Mouse (Mus musculus) forebrain, embryonic 10.5 days (tissue): ENCODE measurements around the gene Xxylt1. TPM values are rescaled to one million over a fixed set of nuclear protein-coding genes. Genes with fewer than 3 reads are reported as not detected.

Source experiments
- DNase-seq: peaks from one replicate; pipeline ENCODE4 v3.0.0-alpha.2; 2017; ENCODE audit warnings: low spot score; ENCODE audit errors: extremely low spot score
- H3K27ac ChIP-seq: fragments of 300-500 bp; sonication (generic); 2 replicates; pipeline ENCODE4 v1.5.1; 2016; ENCODE audit warnings: mild to moderate bottlenecking
- H3K27me3 ChIP-seq: fragments of 300-500 bp; sonication (generic); 2 replicates; pipeline ENCODE4 v1.6.1; 2016; ENCODE audit warnings: mild to moderate bottlenecking; ENCODE audit not compliant: poor library complexity, severe bottlenecking
- H3K36me3 ChIP-seq: fragments of 300-500 bp; sonication (generic); replicated peaks from 2 replicates; pipeline ENCODE4 v1.6.1; 2016; ENCODE audit warnings: mild to moderate bottlenecking, moderate library complexity
- H3K4me1 ChIP-seq: fragments of 300-500 bp; sonication (generic); 2 replicates; pipeline ENCODE4 v1.6.1; 2016
- H3K4me3 ChIP-seq: fragments of 300-500 bp; sonication (generic); 2 replicates; pipeline ENCODE4 v1.5.1; 2016; ENCODE audit warnings: mild to moderate bottlenecking, moderate library complexity
- H3K9me3 ChIP-seq: fragments of 300-500 bp; sonication (generic); 2 replicates; pipeline ENCODE4 v1.6.1; 2016; ENCODE audit warnings: mild to moderate bottlenecking, moderate library complexity
- WGBS: fragments of 180-500 bp; shearing (Covaris S2); methylation state at CpG from one replicate; pipeline ENCODE4 v1.1.7; 2016; 5-methylcytosine and 5-hydroxymethylcytosine counted together
- polyA plus RNA-seq: library from polyadenylated mRNA; unstranded; fragments of >200 nt; fragmentation: Nextera tagmentation; extraction: Ambion mirVana; gene quantifications from 2 replicates; pipeline ENCODE4 v1.2.1, GENCODE M21; 2016

Xxylt1 gene
- polyA plus RNA-seq, 1 experiment from 2014 or later, result 13.9 TPM

GRCm38 (mm10) chr16:31035651-31036245, 45.5 kb downstream of the Xxylt1 start:
- Histone ChIP-seq H3K9me3 (no peaks in the 10 kb centered on the region), H3K27ac (no peak overlapping the region), H3K36me3 (peaks cover 2% of the 10 kb centered on the region; the same call in 1 of the 2 replicates), H3K4me1 (peaks cover 42% of the 10 kb centered on the region), H3K27me3 (no peaks in the 10 kb centered on the region), H3K4me3 (no peak overlapping the region)
- WGBS, result 95% methylated on average over 8 of the region's 8 CpGs
- no peak for DNase-seq

GRCm38 (mm10) chr16:31035235-31035634, 46.0 kb downstream of the Xxylt1 start:
- WGBS, result 68% methylated on average over 7 of the region's 7 CpGs
- Histone ChIP-seq H3K27me3 (no peaks in the 10 kb centered on the region), H3K27ac (peak overlapping the region; percentile 79), H3K4me1 (peaks cover 46% of the 10 kb centered on the region), H3K36me3 (peaks cover 2% of the 10 kb centered on the region; the same call in 1 of the 2 replicates), H3K4me3 (no peak overlapping the region), H3K9me3 (no peaks in the 10 kb centered on the region)
- DNase-seq, result no peak

GRCm38 (mm10) chr16:31034051-31034450, 47.2 kb downstream of the Xxylt1 start:
- H3K27me3 ChIP-seq, result no peaks in the 10 kb centered on the region
- H3K4me1 ChIP-seq, result peaks cover 55% of the 10 kb centered on the region
- H3K9me3 ChIP-seq, result no peaks in the 10 kb centered on the region
- no peak overlapping the region for H3K4me3 ChIP-seq
- 29% methylated on average over 3 of the region's 3 CpGs for WGBS
- DNase-seq, result no peak
- peaks cover 2% of the 10 kb centered on the region; the same call in 1 of the 2 replicates for H3K36me3 ChIP-seq
- peak overlapping the region; percentile 79 for H3K27ac ChIP-seq

GRCm38 (mm10) chr16:31029739-31030485, 51.3 kb downstream of the Xxylt1 start:
- no peaks in the 10 kb centered on the region for H3K9me3 ChIP-seq
- H3K4me1 ChIP-seq, result peaks cover 50% of the 10 kb centered on the region
- WGBS, result 67% methylated on average over 11 of the region's 11 CpGs
- no peak overlapping the region for H3K4me3 ChIP-seq
- H3K36me3 ChIP-seq, result peaks cover 2% of the 10 kb centered on the region; the same call in 1 of the 2 replicates
- DNase-seq, result no peak
- H3K27me3 ChIP-seq, result no peaks in the 10 kb centered on the region
- peak overlapping the region; percentile 72 for H3K27ac ChIP-seq

GRCm38 (mm10) chr16:31027675-31028074, 53.6 kb downstream of the Xxylt1 start:
- Histone ChIP-seq H3K36me3 (peaks cover 2% of the 10 kb centered on the region; the same call in 1 of the 2 replicates), H3K4me1 (peaks cover 54% of the 10 kb centered on the region), H3K27me3 (no peaks in the 10 kb centered on the region), H3K4me3 (no peak overlapping the region), H3K27ac (no peak overlapping the region), H3K9me3 (no peaks in the 10 kb centered on the region)
- DNase-seq, result no peak

GRCm38 (mm10) chr16:31025516-31025915, 55.7 kb downstream of the Xxylt1 start:
- H3K4me3 ChIP-seq, result no peak overlapping the region
- no peak overlapping the region for H3K27ac ChIP-seq
- H3K9me3 ChIP-seq, result no peaks in the 10 kb centered on the region
- DNase-seq, result no peak
- no peaks in the 10 kb centered on the region for H3K27me3 ChIP-seq
- 92% methylated on average over 7 of the region's 7 CpGs for WGBS
- 0 out of 2 replicates have a peak, but pooled peaks cover 2% of the 10 kb centered on the region for H3K36me3 ChIP-seq
- H3K4me1 ChIP-seq, result peaks cover 55% of the 10 kb centered on the region

GRCm38 (mm10) chr16:31024997-31025396, 56.2 kb downstream of the Xxylt1 start:
- H3K27ac ChIP-seq, result peak overlapping the region; percentile 65
- 90% methylated on average over 4 of the region's 4 CpGs for WGBS
- H3K36me3 ChIP-seq, result 0 out of 2 replicates have a peak, but pooled peaks cover 2% of the 10 kb centered on the region
- H3K27me3 ChIP-seq, result no peaks in the 10 kb centered on the region
- H3K9me3 ChIP-seq, result no peaks in the 10 kb centered on the region
- no peak overlapping the region for H3K4me3 ChIP-seq
- peaks cover 49% of the 10 kb centered on the region for H3K4me1 ChIP-seq
- no peak for DNase-seq

- Histone ChIP-seq H3K27ac (peak overlapping the region; percentile 75), H3K4me3 (no peak overlapping the region), H3K4me1 (peaks cover 42% of the 10 kb centered on the region), H3K27me3 (no peaks in the 10 kb centered on the region), H3K9me3 (no peaks in the 10 kb centered on the region), H3K36me3 (0 out of 2 replicates have a peak, but pooled peaks cover 2% of the 10 kb centered on the region)
- no peak for DNase-seq
- WGBS, result 54% methylated on average over 7 of the region's 7 CpGs
Observed at GRCm38 (mm10) chr16:31024221-31024620, 57.0 kb downstream of the Xxylt1 start.

GRCm38 (mm10) chr16:31023803-31024202, 57.4 kb downstream of the Xxylt1 start:
- Histone ChIP-seq H3K4me1 (peaks cover 42% of the 10 kb centered on the region), H3K4me3 (no peak overlapping the region), H3K9me3 (no peaks in the 10 kb centered on the region), H3K27me3 (no peaks in the 10 kb centered on the region), H3K36me3 (0 out of 2 replicates have a peak, but pooled peaks cover 2% of the 10 kb centered on the region), H3K27ac (peak overlapping the region; percentile 75)
- DNase-seq, result no peak
- WGBS, result 68% methylated on average over 8 of the region's 8 CpGs

GRCm38 (mm10) chr16:31022287-31022686, 58.9 kb downstream of the Xxylt1 start:
- H3K27me3 ChIP-seq, result no peaks in the 10 kb centered on the region
- no peaks in the 10 kb centered on the region for H3K9me3 ChIP-seq
- 75% methylated on average over 5 of the region's 5 CpGs for WGBS
- no peak overlapping the region for H3K27ac ChIP-seq
- no peak overlapping the region for H3K4me3 ChIP-seq
- 0 out of 2 replicates have a peak, but pooled peaks cover 2% of the 10 kb centered on the region for H3K36me3 ChIP-seq
- H3K4me1 ChIP-seq, result peaks cover 42% of the 10 kb centered on the region
- no peak for DNase-seq

GRCm38 (mm10) chr16:31019514-31019913, 61.7 kb downstream of the Xxylt1 start:
- Histone ChIP-seq H3K27ac (no peak overlapping the region), H3K27me3 (no peaks in the 10 kb centered on the region), H3K9me3 (no peaks in the 10 kb centered on the region), H3K36me3 (no peaks in the 10 kb centered on the region), H3K4me1 (peaks cover 32% of the 10 kb centered on the region), H3K4me3 (no peak overlapping the region)
- no peak for DNase-seq
- WGBS, result 87% methylated on average over 3 of the region's 3 CpGs

- Histone ChIP-seq H3K4me1 (peaks cover 17% of the 10 kb centered on the region), H3K4me3 (no peak overlapping the region), H3K36me3 (no peaks in the 10 kb centered on the region), H3K9me3 (no peaks in the 10 kb centered on the region), H3K27me3 (no peaks in the 10 kb centered on the region), H3K27ac (no peak overlapping the region)
- no peak for DNase-seq
- WGBS, result 93% methylated on average over 10 of the region's 10 CpGs
Observed at GRCm38 (mm10) chr16:31017687-31018413, 63.4 kb downstream of the Xxylt1 start.
